Mouse (Mus musculus) brain, embryonic 18.5 days (tissue): ENCODE results near the gene Usp10.

Experiments used
- DNase-seq: peaks from one replicate; pipeline ENCODE4 v3.0.0-alpha.2; 2012; ENCODE audit warnings: low read depth, low spot score

The Usp10 gene

DNA sequence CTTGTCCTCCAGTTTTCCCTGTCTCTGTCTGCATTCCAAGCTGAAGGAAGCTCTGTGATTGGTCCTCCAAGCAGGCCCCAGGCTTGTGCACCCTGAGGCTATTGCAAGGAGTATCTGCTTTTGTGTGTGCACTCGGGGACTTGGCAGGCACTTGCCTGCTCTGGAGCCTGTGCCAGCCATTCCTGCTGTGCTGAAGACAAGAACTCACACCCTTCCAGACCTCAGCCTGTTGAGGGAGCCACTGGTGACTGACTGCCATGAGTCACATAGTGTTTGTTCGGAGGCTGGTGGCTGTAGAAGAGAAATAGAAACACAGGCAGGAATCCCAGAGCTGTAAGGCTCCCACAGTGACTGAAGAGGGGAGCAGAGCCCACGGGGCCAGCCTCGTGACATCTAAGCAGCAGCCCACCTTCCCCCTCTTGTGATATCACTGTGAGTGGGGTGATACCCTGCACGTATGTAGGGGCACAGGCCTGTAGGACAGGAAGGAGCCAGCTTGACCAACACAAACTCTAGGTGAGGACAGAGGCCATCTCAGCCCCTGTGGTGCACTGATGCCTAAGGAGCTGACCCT is 50.5 kb downstream of the Usp10 start:
- peak; percentile 24 for DNase-seq

DNA sequence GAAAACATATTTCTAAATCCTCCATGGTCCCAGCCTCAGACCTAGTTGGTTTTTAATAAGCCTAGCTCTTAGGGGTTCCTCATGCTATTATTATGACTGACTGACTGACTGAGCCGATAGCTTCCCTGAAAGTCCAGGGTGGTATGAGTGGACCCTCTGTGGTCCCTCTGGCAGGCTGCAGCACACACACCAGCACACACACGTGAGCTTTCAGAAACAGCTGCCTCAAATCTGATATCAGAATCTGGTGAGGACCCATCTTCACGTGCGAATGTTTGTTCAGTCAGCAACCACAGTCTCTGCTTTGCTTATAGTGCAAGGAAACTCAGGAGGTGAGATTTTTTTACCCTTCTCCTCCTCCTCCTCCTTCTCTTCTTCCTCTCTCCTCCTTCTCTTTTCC is 54.7 kb downstream of the Usp10 start:
- DNase-seq = no peak

DNA sequence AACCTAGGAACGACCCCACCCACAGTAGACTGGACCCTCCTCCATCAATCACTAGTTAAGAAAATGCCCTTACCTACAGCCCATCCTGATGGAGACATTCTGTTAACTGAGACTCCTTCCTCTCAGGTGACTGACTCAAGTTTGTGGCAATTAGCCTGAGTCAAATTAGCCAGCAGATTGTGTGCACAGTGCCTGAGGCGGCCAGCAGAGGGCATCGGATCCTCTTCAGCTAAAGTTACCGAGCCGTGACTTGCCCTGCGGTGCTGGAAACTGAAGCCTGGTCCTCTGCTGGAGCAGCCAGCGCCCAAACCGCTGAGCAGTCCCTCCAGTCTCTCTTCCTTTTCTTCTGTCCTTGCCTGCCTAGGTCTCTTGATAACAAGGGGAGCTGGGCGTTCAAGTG is 57.3 kb downstream of the Usp10 start:
- no peak for DNase-seq

DNA sequence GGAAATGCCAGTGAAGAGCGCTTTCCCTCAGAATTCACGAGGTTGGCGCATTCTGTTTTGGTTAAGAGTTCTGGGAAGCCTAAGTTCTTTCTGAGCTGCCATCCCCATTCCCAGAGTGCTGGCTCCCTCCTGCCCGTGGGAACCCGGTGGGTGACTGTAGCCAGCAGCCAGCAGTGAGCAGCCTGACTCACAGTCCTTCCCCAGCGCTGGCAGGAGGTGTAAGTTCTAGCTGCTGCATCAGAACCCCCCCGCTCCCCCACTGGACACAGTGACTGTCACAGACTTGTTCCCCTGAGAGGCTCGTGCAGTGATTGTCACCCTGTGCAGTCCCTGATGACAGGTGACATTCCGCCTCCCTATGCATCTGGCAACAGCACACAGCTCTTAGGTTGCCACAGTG is 60.0 kb downstream of the Usp10 start:
- DNase-seq = no peak

DNA sequence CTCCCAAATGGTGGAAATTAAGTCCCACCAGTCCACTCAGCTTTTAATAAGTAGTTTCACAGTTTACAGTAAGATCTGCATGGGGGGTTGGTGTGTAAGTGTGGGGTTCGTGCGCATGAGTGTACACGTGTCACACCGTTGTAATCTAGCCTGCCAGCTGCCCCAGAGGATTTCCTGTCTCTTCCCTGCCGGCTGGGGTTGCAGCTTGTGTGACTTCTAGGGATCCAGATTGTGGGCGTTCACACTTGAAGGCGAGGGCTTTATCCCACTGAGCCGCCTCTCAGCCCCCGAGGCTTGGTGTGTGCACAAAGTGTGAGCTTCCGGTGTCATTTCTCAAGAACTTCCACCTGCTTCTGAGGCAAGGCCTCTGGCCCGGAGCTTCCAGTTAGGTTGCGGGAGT is 62.4 kb downstream of the Usp10 start:
- DNase-seq = no peak

DNA sequence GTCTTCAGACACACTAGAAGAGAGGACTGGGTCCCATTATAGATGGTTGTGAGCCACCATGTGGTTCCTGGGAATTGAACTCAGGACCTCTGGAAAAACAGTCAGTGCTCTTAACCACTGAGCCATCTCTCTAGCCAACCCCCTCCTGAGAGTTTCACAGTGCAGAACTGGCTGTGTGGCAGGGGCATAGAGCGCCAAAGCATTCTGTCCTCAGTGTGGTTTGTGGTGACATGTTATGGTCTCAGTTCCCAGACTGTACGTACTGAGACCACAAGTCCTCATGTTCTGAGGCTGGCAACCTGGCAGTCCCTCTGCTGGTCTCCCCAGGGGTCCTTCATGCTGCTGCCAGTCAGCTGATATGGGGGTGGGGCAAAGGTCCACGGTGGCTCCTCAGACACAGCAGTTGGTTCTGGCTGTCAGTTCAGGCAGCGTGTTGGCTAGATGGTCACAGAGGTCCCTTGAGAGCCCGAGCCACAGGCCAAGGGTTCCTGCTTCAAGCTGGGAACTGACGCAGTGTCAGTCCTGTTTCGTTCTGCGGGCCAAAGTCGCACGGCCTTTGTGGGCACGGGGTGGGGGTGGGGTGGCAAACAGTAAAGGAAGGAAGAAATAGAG is 68.7 kb downstream of the Usp10 start:
- DNase-seq = no peak

DNA sequence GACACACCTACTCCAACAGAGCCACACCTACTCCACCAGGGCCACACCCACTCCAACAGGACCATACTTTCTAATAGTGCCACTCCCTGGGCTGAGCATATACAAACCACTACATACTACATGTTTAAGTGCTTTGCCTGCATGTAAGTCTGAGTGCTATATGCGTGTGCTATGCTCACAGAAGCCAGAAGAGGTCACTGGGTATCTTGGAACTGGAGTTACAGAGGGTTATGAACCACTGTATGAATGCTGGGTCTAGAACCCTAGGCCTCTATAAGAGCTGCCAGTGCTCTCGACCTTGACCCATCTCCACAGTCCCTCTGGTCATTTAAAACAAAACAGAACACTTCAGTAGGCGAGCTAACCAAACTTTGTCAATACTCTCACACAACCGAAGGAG is 71.1 kb downstream of the Usp10 start:
- no peak for DNase-seq

DNA sequence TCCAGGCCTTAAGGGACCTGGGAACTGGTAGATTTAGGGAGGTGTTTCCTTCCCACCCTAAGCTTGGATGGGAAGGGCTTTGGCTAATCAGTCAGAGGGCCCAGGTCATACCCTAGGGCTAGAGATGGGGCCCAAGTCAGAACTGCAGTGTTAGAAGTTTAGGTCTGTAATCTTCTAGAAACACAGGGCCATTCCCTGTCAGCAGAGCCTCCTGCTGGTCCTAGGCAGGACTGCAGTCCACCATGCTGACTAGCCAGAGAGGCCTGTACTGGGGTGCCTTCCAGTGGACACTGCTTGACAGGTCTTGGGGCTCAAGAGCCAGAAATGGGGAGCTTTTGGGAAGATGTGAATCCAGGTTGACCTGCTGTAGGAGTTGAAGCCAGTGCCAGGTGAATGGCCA is 73.9 kb downstream of the Usp10 start:
- DNase-seq = no peak

DNA sequence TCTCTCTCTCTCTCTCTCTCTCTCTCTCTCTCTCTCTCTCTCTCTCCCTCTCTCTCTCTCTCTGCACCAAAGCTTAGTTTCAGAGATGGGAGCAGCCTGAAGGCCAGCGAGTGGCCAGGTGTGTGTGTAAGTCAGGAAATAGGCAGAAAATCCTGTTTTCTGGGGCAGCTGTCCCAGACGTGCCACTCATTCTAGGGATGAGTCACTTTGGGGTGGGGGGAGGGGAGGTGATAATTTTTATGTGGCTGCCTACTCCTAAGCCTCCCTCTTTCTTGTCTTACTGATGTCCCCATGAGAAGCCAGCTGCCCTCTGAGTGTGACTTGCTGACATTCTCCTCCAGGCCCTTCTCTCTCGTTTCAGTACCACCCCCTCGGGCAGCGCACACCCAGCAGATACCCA is 76.0 kb downstream of the Usp10 start:
- DNase-seq = no peak

DNA sequence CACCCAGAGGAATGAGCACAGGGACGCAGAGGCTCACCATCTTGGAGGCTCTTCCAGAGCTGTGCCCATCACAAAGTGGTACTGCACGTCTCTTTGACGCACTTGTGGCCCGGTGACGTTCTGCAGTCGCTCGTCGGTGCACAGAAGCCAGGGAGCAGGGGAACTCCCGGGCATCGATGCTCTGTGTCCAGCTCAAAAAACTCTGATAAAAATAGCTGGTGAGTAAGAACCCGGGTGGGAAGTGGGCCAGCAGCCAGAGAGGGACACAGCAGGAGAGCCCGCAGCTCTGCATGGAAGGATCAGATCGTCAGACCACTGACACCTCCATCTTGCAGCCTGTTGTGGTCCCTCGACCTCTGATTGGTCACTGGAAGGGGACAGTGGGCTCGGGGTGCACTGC is 77.9 kb downstream of the Usp10 start:
- no peak for DNase-seq

DNA sequence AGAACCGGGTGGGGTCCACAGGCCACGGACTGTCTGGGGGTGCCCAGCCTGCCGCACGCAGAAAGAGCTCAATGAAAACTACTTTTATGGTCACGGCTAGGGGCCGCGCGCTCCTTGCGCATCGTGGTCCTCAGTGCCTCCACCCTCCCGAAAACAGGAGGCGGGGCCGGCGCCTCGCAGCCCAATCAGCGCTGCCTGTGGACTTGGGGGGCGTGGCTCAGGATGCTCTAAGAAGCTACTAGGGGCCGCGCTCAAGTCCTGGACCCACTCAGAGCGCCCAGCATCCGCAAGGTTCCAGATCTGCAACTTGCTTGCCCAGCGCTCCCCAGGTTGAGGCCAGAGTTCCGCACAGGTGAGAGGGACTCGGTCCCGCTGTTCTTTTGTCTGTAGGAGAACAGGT is 82.1 kb downstream of the Usp10 start, which contains the start of gene Crispld2:
Gene Crispld2 (plus strand): TSS at position 190 of the 400 bp plus-strand sequence.
- peak; percentile 61 for DNase-seq

DNA sequence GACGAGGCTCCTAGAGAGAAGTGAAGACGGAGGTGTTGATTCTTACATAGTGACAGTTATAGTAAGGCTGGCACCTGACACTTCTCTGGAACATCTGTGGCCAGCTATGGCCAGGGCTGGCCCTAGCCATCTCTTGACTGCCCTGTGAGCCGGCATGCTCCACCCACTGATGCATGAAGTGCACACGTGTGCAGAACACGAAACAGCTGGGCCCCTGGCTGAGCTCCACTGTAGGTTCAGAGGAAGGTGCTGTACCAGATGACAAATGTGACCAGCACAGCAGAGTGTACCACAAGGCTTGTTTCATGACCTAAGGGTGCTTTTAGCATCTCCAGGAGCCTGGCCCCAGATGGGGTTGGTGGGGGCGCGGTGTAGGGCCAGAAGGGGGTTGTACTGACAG is 84.0 kb downstream of the Usp10 start:
- no peak for DNase-seq

DNA sequence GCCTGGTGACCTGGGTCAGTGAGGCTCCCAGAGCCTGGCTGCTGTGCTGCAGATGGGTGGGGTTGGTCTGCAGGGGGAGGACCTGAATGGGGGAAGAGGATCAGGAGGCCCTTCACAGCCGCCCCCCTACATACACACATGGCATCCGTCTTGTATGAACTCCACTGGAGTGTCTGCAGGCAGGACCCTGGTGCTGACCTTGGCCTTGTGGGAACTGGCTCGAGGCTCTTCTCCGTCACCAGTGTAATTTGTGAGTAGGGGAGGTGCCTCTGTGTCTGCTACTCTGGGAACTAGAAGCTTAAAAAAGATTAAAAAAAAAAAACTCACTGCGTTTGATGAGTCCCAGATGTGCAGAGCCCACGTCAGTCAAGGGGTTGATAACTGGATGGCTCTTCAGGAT is 84.4 kb downstream of the Usp10 start:
- no peak for DNase-seq

DNA sequence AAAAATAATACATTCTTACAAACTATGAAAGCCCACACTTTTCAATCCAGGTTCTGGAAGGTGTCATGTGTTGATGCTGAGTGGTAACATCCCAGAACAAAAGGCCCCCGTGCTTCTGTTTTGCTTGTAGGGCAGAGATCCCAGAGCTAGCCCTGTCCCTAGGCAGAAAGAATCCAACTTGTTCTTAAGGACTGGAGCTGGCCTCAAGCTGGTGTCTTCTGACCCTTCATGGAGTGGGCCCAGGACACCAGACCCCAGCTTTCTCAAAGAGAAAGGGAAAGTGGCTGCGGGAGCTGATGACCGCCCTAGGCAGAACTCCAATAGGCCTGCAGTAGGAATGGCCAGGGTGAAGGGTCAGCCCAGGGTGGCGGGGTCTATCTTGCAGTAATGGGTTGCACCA is 87.1 kb downstream of the Usp10 start:
- no peak for DNase-seq

DNA sequence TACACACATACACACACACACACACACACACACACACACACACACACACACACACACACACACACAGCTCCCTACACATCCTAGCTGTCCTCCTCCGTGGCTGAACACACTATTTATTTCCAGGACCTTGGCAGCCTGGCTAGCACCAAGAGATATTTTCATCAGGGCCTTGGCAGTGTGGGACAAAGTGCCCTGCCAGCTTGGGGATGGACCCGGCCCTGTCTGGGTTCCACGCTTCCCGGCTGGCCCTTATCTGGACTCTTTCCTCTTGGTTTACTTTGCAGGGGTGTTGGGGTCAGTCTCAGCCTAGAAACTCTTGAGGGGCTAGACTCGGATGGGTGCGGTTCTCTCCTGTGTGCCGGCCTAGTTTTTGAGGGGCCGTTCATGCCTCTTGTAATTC is 90.3 kb downstream of the Usp10 start:
- no peak for DNase-seq

DNA sequence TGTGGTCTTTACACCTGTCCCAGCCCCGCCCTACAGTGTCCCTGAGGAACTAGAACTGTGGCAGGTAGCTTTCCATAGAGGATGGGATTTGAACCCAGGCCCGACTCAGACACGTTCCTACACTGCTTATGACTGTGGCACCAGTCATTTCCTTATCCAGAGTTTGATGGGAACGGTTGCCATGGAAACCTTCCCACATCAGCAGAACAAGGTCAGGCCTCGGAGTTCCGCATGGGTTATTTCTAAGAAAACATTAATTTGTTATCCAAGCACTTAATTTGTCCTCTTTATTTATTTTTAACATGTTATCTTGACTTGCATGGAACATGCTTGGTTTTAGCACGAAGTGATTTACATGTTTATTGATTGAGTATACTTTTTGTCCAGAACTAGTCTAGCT is 91.6 kb downstream of the Usp10 start:
- DNase-seq = no peak

DNA sequence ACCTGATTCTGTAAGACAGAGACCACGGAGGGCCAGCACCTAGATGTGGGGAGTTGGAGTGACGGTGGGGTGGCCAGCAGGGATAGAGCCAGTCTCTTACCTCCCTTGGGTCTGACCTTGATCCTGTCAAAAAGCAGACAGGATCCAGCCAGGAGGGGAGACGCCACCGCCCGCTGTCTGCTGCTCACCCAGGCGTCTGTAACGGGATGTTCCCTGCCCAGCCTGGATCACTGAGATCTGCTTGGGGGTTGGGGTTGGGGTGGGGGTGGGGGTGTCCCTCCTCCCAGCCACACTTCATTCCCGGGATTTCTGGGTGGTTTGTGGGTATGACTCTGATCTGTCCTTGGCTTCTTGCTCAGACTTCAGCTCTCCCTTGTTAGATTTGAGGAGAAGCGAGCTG is 92.2 kb downstream of the Usp10 start:
- DNase-seq = no peak

DNA sequence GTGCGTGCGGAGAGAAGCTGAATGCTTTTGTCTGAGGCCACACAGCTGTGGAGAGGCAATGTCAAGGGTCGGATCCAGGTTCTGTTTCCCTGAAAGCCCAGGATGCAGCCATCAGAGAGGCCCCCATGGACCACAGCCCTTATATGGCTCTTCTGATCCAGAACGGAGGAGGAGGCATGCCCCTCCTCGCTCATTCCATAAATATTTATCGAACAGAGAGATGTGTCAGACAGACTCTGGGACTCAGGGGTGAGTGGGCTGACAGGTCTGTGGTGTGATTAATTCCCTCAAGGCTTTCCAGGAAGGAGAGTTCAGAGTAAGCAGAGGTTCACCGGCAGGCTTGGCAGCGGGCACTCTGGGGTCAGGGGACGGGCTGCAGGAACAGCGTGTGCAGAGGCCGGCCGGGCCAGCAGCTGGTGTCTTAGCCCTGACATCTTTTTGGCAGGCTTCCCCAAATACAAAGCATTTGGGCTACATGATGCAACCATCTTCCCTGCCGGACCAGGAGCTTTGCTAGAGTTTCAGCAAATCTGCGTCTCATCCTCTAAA is 94.1 kb downstream of the Usp10 start:
- DNase-seq = no peak

DNA sequence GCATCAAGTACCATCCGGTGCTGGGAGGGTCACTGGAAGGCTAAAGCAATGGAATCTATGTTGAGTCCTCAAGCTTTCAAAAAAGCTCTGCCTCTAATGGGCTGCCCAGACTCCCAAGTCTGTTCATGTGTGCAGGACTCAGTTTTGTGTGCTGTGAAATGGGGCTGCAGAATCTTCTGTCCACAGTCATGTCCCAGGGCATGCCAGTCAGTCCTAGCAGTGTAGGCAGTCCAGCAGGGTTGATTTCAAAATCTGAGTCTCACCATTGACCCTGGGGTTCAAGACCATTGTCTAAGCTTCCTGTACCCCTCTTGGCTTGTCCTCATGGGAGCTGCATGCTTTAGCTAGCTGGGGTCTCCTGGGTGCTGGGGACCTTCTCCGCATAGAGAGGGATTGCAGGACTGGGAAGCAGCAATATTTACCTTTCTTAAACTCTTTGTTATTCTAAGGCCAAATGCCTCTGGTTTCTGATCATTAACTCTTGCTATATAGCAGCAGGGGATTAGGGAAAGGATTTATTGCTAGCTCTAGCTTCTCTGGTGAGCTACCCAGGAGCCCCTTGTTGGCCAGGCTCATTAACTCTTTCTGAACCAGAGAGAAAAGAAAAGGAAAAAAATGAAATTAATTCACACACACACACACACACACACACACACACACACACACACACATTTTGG is 94.7 kb downstream of the Usp10 start:
- DNase-seq = no peak

DNA sequence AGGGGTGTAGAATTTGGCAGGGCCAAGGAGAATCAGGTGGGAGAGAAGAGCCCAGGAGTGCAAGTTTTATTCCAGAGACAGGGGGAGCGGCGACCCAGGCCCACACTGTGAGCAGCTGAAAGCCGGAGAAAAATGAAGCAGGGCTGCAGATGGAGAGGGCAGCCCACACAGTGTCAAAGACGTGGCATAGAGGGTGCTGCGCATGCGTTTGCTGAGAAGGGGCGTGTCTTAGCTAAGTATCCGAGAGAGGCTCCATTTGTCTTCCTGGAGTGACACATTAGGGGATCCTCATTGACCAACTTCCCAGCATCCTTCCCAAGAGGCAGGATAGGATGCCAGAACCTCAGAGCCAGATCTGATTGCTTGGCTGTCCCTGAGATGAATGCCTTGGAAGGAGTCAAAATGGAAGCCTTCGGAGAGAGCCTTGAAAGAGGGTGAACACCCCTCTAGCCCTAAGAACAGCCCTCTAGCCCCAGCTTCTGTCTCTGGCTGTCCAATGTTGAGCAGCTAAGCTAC is 96.5 kb downstream of the Usp10 start:
- no peak for DNase-seq
